ENCODE assay signal across 8 mouse cellular contexts in genomic region chr12:104751331-104751813, GRCm38 (mm10). TPM values are rescaled to one million over a fixed set of nuclear protein-coding genes. Genes with fewer than 3 reads are reported as not detected.
DNase-seq lines count a peak whose midpoint lies in the region; ATAC-seq and TF ChIP-seq lines count a peak whose summit lies in the region.

No protein-coding gene starts in this region.

- peak overlapping the region; percentile 98 for H3K9ac ChIP-seq in kidney, embryonic 14.5 days (ENCODE audit: low read depth, low read length)

- TF ChIP-seq POLR2A in small intestine, adult 2 months (IDR thresholded peaks at IDR 0.05; ENCODE audit: low read depth, low read length): no peak

- peak overlapping the region; percentile 93 for H3K4me3 ChIP-seq in kidney, embryonic 14.5 days (ENCODE audit: low read length)
- peak overlapping the region; percentile 90 for H3K4me3 ChIP-seq in small intestine, adult 2 months (ENCODE audit: low read depth, low read length)

- TF ChIP-seq CTCF in small intestine, adult 2 months (IDR thresholded peaks at IDR 0.05; ENCODE audit: extremely low read depth, insufficient read length, insufficient replicate concordance, low read depth, low read length): no peak

- DNase-seq in cerebellum, adult 11-12 months: peak; percentile 75
- DNase-seq in cerebellum, postnatal 25 days: no peak
- DNase-seq in 3134 (ENCODE audit: extremely low read depth, insufficient read length, low spot score): peak; percentile 56
- DNase-seq in cerebellum, adult 9-11 months: peak; percentile 75
- peak; percentile 38 for DNase-seq in gastrocnemius, postnatal 14 days

- H3K4me2 ChIP-seq in kidney, embryonic 14.5 days (replicated peaks; ENCODE audit: low read depth, low read length): peak overlapping the region; percentile 85

- WGBS in kidney, embryonic 14.5 days: under 1% methylated on average over 42 of the region's 52 CpGs
- under 1% methylated on average over 52 of the region's 52 CpGs for WGBS in small intestine, adult 2 months

- peak overlapping the region; percentile 79 for H3K27ac ChIP-seq in kidney, embryonic 14.5 days (ENCODE audit: low read depth, low read length)
- H3K27ac ChIP-seq in small intestine, adult 2 months (ENCODE audit: insufficient read depth, low read depth, low read length): 0 out of 2 replicates have a peak overlapping the region, but pooled peaks have one; percentile 7

- no peaks in the 10 kb centered on the region for H3K36me3 ChIP-seq in kidney, embryonic 14.5 days (ENCODE audit: control insufficient read depth, insufficient read depth, low read length)
- H3K36me3 ChIP-seq in small intestine, adult 2 months (ENCODE audit: control insufficient read depth, insufficient read depth, low read length): no peaks in the 10 kb centered on the region

- intact Hi-C loops in gastrocnemius, postnatal 14 days (cut with DNase I; ENCODE audit: low total_unique reads): no loop called here

- H3K4me1 ChIP-seq in kidney, embryonic 14.5 days (ENCODE audit: control insufficient read depth, insufficient read depth, low read length): peaks cover 25% of the 10 kb centered on the region
- peaks cover 17% of the 10 kb centered on the region for H3K4me1 ChIP-seq in small intestine, adult 2 months (ENCODE audit: control insufficient read depth, insufficient read depth, insufficient read length, low read length)

- H3K9me3 ChIP-seq in kidney, embryonic 14.5 days (ENCODE audit: control insufficient read depth, low read length): no peaks in the 10 kb centered on the region

- ATAC-seq in kidney, embryonic 14.5 days (ENCODE audit: low FRiP score, low TSS enrichment): peak; percentile 70
- peak; percentile 17 for ATAC-seq in megakaryocyte, adult 5-6 weeks (ENCODE audit: poor library complexity, severe bottlenecking)

- no peaks in the 10 kb centered on the region for H3K27me3 ChIP-seq in kidney, embryonic 14.5 days (ENCODE audit: control insufficient read depth, insufficient read depth, low read length)
- no peaks in the 10 kb centered on the region for H3K27me3 ChIP-seq in small intestine, adult 2 months (ENCODE audit: control insufficient read depth, insufficient read depth, low read length)

RNA-seq across cellular contexts. Expression of gene Dicer1, which starts 0.4 kb away (rescaled TPM):
- total RNA-seq in gastrocnemius, postnatal 14 days (2021): 10 to 100 TPM; 32.0 to 33.8 TPM
- polyA plus RNA-seq in kidney, embryonic 14.5 days (2014; fragmentation: Nextera tagmentation; extraction: Ambion mirVana): 23.6 and 27.5 TPM in 2 replicates
- 33.5 and 40.3 TPM in 2 replicates for total RNA-seq in megakaryocyte, adult 5-6 weeks (2015)
- 24.5 and 41.5 TPM in 2 replicates for total RNA-seq in megakaryocyte, adult 5-6 weeks (2017)
- 1.7 and 3.1 TPM in 2 replicates for polyA plus RNA-seq in small intestine, adult 2 months (2012; rRNA removed)

Comparison
In these comparisons a context has a peak if more than half of its experiments do, and no peak if none do; other contexts are left out.
1. DNase-seq: peak in cerebellum, adult 11-12 months (single experiment), 3134 (single experiment), cerebellum, adult 9-11 months (single experiment) and gastrocnemius, postnatal 14 days (single experiment); none in cerebellum, postnatal 25 days (0 of 2).